Mouse (Mus musculus) heart, postnatal 0 days (tissue): ENCODE results near the gene Rab37. TPM values are rescaled to one million over a fixed set of nuclear protein-coding genes. Genes with fewer than 3 reads are reported as not detected.

ENCODE experiments used
- ATAC-seq: fragments of 200-750 bp; cut with Nextera tagmentation; 2 replicates; pipeline ENCODE4 v1.8.0; 2017; ENCODE audit warnings: low read depth, moderate number of reproducible peaks, moderate library complexity; ENCODE audit not compliant: insufficient read depth
- DNase-seq: peaks from one replicate; pipeline ENCODE4 v3.0.0-alpha.2; 2016; ENCODE audit warnings: low spot score
- H3K27ac ChIP-seq: fragments of 300-500 bp; sonication (generic); 2 replicates; pipeline ENCODE4 v1.5.1; 2014; ENCODE audit warnings: low read depth, mild to moderate bottlenecking
- H3K27me3 ChIP-seq: fragments of 300-500 bp; sonication (generic); 2 replicates; pipeline ENCODE4 v1.6.1; 2014; ENCODE audit warnings: low read length, mixed read lengths; ENCODE audit not compliant: control insufficient read depth, insufficient read depth
- H3K36me3 ChIP-seq: fragments of 300-500 bp; sonication (generic); replicated peaks from 2 replicates; pipeline ENCODE4 v1.6.1; 2014; ENCODE audit warnings: low read length, mixed read lengths; ENCODE audit not compliant: control insufficient read depth, insufficient read depth
- H3K4me1 ChIP-seq: fragments of 300-500 bp; sonication (generic); 2 replicates; pipeline ENCODE4 v1.6.1; 2014; ENCODE audit warnings: antibody characterized with exemption; ENCODE audit not compliant: control insufficient read depth, insufficient read depth
- H3K4me2 ChIP-seq: fragments of 300-500 bp; sonication (generic); 2 replicates; pipeline ENCODE4 v1.6.1; 2014; ENCODE audit warnings: low read depth, mild to moderate bottlenecking, low read length, moderate library complexity
- H3K4me3 ChIP-seq: fragments of 300-500 bp; sonication (generic); 2 replicates; pipeline ENCODE4 v1.5.1; 2014; ENCODE audit warnings: low read depth, low read length
- H3K9ac ChIP-seq: fragments of 300-500 bp; sonication (generic); replicated peaks from 2 replicates; pipeline ENCODE4 v1.6.1; 2014; ENCODE audit warnings: low read depth, low read length, mixed read lengths
- H3K9me3 ChIP-seq: fragments of 300-500 bp; sonication (generic); replicated peaks from 2 replicates; pipeline ENCODE4 v1.6.1; 2016; ENCODE audit warnings: low read length; ENCODE audit not compliant: control insufficient read depth
- CTCF ChIP-seq: IDR thresholded peaks from 2 replicates; pipeline ENCODE4 v1.5.1; 2016; ENCODE audit warnings: antibody characterized with exemption, control low read depth, low read depth
- EP300 ChIP-seq: IDR thresholded peaks from 2 replicates; pipeline ENCODE4 v1.6.1; 2016; ENCODE audit warnings: antibody characterized with exemption, low read depth
- WGBS: fragments of 180-500 bp; shearing (Covaris S2); extraction: QIAGEN DNeasy Blood & Tissue Kit; methylation state at CpG from one replicate; pipeline ENCODE4 v1.1.7; 2014; 5-methylcytosine and 5-hydroxymethylcytosine counted together
- polyA plus RNA-seq: library from polyadenylated mRNA; unstranded; fragments of >200 nt; fragmentation: Nextera tagmentation; extraction: Ambion mirVana; gene quantifications from 2 replicates; pipeline ENCODE4 v1.2.1, GENCODE M21; 2015
- total RNA-seq: library from RNA; depleted of rRNA; stranded (reverse); fragments of >200 nt; gene quantifications from 2 replicates; pipeline ENCODE4 v1.2.3, GENCODE M21; 2014; ENCODE audit warnings: low replicate concordance

Rab37 gene
- total and polyA plus RNA-seq, 2 experiments from 2014 or later = 1.3 to 2.0 TPM

- no peak for DNase-seq
- ATAC-seq = no peak
- Histone ChIP-seq H3K36me3 (no peaks in the 10 kb centered on the region), H3K4me2 (no peak overlapping the region), H3K4me1 (no peaks in the 10 kb centered on the region), H3K27me3 (no peaks in the 10 kb centered on the region), H3K27ac (no peak overlapping the region), H3K9ac (no peak overlapping the region), H3K4me3 (no peak overlapping the region), H3K9me3 (no peaks in the 10 kb centered on the region)
- no peak for TF ChIP-seq EP300
- TF ChIP-seq CTCF = no peak
- 64% methylated on average over 9 of the region's 9 CpGs for WGBS
These were observed 28.2 kb downstream of the Rab37 start for GRCm38 (mm10) chr11:115119409-115119808.

- no peak for ATAC-seq
- Histone ChIP-seq H3K36me3 (no peaks in the 10 kb centered on the region), H3K27me3 (no peaks in the 10 kb centered on the region), H3K9ac (no peak overlapping the region), H3K4me2 (no peak overlapping the region), H3K4me3 (no peak overlapping the region), H3K4me1 (no peaks in the 10 kb centered on the region), H3K9me3 (no peaks in the 10 kb centered on the region), H3K27ac (no peak overlapping the region)
- no peak for TF ChIP-seq CTCF
- no peak for TF ChIP-seq EP300
- no peak for DNase-seq
- 31% methylated on average over 4 of the region's 4 CpGs for WGBS
These were observed 37.3 kb downstream of the Rab37 start for GRCm38 (mm10) chr11:115128483-115128882.

DNA sequence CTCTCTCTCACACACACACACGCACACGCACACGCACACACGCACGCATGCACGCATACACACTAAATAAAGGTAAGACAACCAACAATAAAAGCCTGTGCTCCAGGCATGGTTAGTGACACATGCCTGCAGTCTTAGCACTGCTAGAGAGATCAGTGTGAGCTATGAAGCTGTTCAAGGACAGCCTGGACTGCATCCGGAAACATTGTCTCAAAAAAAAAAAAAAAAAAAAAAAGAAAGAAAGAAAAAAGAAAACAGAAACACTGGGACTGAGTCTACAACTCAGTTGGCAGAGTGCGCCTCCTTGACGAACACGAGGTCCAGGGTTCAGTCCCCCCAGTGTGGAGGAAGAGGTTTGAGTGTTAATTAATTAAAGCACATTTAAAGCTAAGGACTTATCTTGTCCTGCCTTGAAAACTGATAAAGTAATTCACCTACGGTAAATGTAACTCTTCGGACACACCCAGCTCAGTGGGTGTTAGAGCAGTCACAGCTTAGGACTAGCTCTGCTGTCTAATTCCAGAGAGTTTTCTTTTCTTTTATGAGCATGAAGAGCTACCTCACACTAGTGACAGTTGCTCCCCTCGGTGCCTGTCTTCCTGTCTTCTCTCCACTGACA lies 38.4 kb downstream of the Rab37 start:
- no peak for TF ChIP-seq EP300
- TF ChIP-seq CTCF = no peak
- Histone ChIP-seq H3K4me1 (no peaks in the 10 kb centered on the region), H3K4me3 (no peak overlapping the region), H3K36me3 (no peaks in the 10 kb centered on the region), H3K4me2 (no peak overlapping the region), H3K9me3 (no peaks in the 10 kb centered on the region), H3K27ac (no peak overlapping the region), H3K9ac (no peak overlapping the region), H3K27me3 (no peaks in the 10 kb centered on the region)
- whole genome bisulfite sequencing = 68% methylated on average over 13 of the region's 13 CpGs
- no peak for ATAC-seq
- DNase-seq = no peak

DNA sequence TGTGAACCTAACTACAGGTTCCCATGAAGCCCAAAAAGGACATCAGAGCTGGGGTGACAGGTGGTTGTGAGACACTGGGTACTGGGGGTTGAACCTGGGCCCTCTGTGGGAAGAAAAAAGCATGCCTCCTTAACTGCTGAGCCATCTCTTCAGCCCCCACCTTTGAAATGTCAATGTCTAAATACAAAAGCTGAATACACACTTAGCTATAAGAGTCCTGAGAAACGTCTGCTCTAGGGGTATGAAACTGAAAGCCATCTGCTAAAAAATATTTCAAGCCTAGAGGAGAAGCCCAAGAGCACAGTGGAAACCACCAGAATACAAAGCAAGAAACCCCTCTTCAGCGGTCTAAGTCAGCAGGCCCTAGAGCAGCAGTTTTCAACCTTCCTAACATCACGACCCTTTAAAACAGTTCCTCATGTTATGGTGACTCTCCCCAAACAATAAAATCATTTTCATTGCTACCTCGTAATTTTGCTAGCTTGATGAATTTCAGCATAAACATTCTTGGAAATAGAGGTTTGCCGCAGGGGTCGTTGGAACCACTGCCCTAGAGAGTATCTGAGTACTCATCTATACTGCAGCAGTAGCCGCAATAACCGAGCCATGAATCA lies 40.6 kb downstream of the Rab37 start:
- H3K27ac ChIP-seq = no peak overlapping the region
- H3K4me3 ChIP-seq = no peak overlapping the region
- no peak for TF ChIP-seq EP300
- H3K9me3 ChIP-seq = no peaks in the 10 kb centered on the region
- DNase-seq (no peak), ATAC-seq (no peak)
- 75% methylated on average over 8 of the region's 8 CpGs for WGBS
- no peaks in the 10 kb centered on the region for H3K4me1 ChIP-seq
- no peak overlapping the region for H3K4me2 ChIP-seq
- H3K36me3 ChIP-seq = no peaks in the 10 kb centered on the region
- H3K27me3 ChIP-seq = no peaks in the 10 kb centered on the region
- no peak overlapping the region for H3K9ac ChIP-seq

DNA sequence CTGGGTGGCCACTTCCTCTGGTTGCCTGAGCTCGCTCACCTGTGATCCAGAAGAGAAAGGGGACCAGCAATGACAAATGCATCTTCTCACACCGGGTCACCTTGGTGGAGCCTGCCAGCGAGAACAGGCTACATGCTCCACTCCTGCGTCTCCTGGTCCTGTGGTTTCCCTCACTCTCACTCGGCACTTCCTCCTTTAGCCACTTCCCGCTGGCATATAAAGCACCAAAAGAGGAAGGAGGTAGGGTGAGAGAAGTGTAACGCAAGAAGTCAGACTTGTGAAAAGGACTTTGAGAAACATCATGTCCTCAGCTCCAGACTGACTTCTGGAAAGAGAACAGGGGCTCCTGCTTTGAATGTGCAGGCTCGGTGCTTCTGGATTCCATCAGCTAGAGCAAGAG lies 42.6 kb downstream of the Rab37 start, which contains the start of gene Cd300lf:
TSS of gene Cd300lf (minus strand) at position 193 of the 400 bp plus-strand sequence.
- no peaks in the 10 kb centered on the region for H3K27me3 ChIP-seq
- TF ChIP-seq EP300 = no peak
- TF ChIP-seq CTCF = no peak
- DNase-seq = no peak
- H3K4me2 ChIP-seq = no peak within 1 kb of the TSS
- WGBS = 56% methylated on average over 8 of the region's 8 CpGs
- H3K36me3 ChIP-seq = no peaks in the 10 kb centered on the region
- H3K4me3 ChIP-seq = no peak within 1 kb of the TSS
- H3K9ac ChIP-seq = no peak within 1 kb of the TSS
- no peak for ATAC-seq
- no peaks in the 10 kb centered on the region for H3K4me1 ChIP-seq
- no peaks in the 10 kb centered on the region for H3K9me3 ChIP-seq
- no peak within 1 kb of the TSS for H3K27ac ChIP-seq
